Mouse (Mus musculus): ENCODE results near the gene Akap6. TPM values are rescaled to one million over a fixed set of nuclear protein-coding genes. Genes with fewer than 3 reads are reported as not detected.

Gene Akap6
- polyA plus RNA-seq, 1 experiment from 2014 or later: 29.1 TPM

DNA sequence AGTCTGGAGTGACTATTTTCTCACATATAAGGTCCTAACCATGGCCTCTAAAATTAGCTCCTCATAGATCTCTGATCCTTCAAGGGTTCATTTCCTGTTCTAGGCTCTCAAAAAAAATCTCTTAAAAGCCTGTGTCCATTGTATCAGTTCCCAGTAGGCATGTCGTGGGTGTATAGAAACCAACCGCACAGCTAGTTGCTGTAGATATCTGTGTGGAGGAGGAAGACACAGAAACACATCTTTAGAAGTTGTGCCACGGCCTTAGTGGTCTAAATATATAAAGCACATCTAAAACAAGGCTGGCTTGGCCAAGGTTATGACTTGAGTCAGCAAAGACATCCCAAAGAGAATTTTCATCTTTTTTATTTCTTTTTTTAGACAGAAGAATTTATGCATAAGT, 172.4 kb downstream of the Akap6 start:
- H3K9me3 ChIP-seq: no peaks in the 10 kb centered on the region
- no peak overlapping the region for H3K9ac ChIP-seq
- no peak overlapping the region for H3K4me3 ChIP-seq
- peaks cover 5% of the 10 kb centered on the region; the same call in 1 of the 2 replicates for H3K4me1 ChIP-seq
- no peak overlapping the region for H3K27ac ChIP-seq
- H3K4me2 ChIP-seq: no peak overlapping the region
- 91% methylated on average over 3 of the region's 3 CpGs for WGBS
- ATAC-seq (replicated peaks): no peak
- H3K27me3 ChIP-seq (replicated peaks): no peaks in the 10 kb centered on the region
- no peaks in the 10 kb centered on the region for H3K36me3 ChIP-seq (replicated peaks)

DNA sequence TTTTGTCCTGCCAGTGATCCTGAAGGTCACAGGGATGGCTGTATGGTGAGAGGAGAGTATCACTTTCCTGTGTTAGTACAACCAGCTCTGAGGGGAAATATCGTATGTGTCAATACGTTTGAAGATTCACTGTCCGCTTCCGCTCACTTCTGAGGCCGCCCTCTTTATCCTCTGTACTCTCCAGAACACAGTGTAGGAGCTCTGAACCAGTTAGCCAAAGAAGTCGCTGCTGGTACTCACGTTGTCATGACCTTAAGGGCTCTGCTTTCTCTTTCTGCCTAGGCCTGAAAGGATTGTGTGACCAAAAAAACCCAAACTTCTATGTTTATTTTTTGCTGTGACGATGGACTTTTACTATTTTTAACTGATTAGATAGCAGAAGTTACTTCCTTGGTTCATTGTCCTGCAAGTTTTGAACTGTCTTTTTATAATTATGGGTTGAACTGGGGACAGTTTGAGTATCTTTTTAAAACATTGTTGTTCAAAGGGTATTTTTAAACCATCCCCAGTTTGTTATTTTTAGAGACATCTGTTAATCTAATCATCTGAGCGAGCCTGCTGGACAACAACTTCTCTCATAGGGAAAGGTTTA, 175.2 kb downstream of the Akap6 start:
- H3K9me3 ChIP-seq: no peaks in the 10 kb centered on the region
- 87% methylated on average over 9 of the region's 9 CpGs for WGBS

DNA sequence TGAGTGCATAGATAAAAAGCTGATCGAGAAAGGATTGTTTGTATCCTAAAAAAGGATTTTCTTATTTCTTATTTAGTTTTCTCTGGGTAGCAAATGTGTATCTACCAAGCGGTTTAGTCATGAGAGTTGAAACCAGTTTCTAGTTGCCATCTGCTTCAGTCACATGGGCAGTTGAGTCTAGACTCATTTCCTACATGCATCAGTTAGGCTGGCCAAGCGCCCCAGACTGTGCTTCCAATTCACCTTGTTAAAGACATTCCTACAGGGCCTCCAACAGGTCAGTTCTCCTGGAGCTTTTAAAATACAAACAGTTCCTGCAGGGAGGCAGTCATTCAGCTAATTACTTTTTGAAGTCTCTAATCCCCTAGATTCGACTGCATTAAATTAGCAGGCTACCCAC, 176.9 kb downstream of the Akap6 start:
- ATAC-seq (replicated peaks): no peak
- no peaks in the 10 kb centered on the region for H3K9me3 ChIP-seq

More for the DNA sequence above, 175.2 kb downstream of the Akap6 start:
- no peak overlapping the region for H3K4me2 ChIP-seq
- no peaks in the 10 kb centered on the region for H3K4me1 ChIP-seq
- ATAC-seq (replicated peaks): no peak
- no peak overlapping the region for H3K27ac ChIP-seq
- H3K36me3 ChIP-seq (replicated peaks): no peaks in the 10 kb centered on the region
- H3K4me3 ChIP-seq: no peak overlapping the region
- H3K27me3 ChIP-seq (replicated peaks): no peaks in the 10 kb centered on the region
- no peak overlapping the region for H3K9ac ChIP-seq

DNA sequence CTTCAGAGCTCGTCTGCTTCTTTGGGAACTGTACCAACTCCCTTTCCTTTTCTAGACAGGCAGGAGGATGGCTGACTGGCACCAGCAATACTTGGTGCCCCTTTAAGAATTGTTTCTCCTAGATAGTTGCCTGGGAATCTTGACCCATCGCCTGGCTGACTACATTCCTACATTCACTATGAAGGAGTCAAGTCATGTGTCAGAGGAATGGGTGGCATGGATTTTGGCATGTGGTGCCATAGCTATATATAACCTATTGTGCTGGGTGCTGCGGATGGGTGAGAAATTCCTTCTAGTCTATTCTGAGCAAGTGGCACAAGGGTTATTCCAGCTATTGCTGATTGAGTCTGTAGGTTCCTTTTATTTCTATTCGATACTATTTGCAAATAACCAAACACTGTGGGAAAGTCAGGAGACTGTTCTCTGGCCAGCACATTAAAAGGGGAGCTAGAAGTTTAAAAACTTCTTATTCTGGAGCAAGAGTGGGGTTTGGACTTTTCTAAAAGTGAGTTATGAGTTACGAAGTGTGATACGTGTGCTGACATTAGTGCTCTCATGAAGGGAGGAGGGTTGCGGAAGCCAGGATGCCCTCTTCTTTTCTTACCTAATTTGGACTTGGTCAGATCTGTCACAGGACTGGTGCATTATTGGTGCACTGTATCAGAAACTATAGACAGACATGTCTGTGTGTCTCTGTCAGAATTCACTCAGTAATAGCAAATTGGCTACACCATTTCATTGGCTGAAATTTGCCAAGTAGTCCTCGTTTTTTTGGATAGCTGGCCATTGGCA, 178.0 kb downstream of the Akap6 start:
- Histone ChIP-seq H3K27me3 (replicated peaks) (no peaks in the 10 kb centered on the region), H3K9me3 (no peaks in the 10 kb centered on the region), H3K4me1 (no peaks in the 10 kb centered on the region), H3K9ac (no peak overlapping the region), H3K4me3 (no peak overlapping the region), H3K27ac (no peak overlapping the region), H3K4me2 (no peak overlapping the region), H3K36me3 (replicated peaks) (no peaks in the 10 kb centered on the region; the same call in 1 of the 2 replicates)
- 84% methylated on average over 8 of the region's 8 CpGs for WGBS
- no peak for ATAC-seq (replicated peaks)

More for the DNA sequence above, 176.9 kb downstream of the Akap6 start:
- 50% methylated on average over 4 of the region's 4 CpGs for WGBS
- Histone ChIP-seq H3K27me3 (replicated peaks) (no peaks in the 10 kb centered on the region), H3K27ac (no peak overlapping the region), H3K36me3 (replicated peaks) (no peaks in the 10 kb centered on the region; the same call in 1 of the 2 replicates), H3K4me3 (no peak overlapping the region), H3K4me2 (no peak overlapping the region), H3K9ac (no peak overlapping the region), H3K4me1 (no peaks in the 10 kb centered on the region)

DNA sequence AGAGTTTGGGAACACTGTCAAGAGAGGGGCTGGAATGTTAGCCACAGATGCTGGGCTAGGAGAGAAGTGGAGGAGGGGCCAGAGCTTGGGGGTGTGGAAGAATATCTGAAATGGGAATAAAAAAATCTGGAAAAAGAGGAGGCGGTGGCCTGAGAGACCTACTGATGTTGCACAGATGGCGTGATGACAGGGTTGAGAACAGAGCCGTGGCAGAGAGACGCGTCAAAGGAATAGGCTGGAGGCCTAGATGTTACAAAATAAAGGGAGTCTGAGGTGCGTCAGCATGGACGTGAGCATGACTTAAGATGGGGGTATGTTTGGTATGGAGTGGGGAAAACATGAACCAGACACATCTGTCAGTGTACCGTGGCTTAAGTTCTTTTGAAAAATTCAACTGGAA, 180.1 kb downstream of the Akap6 start:
- H3K9me3 ChIP-seq: no peaks in the 10 kb centered on the region
- WGBS: 92% methylated on average over 8 of the region's 8 CpGs
- no peak overlapping the region for H3K9ac ChIP-seq
- H3K36me3 ChIP-seq (replicated peaks): no peaks in the 10 kb centered on the region; the same call in 1 of the 2 replicates
- no peak overlapping the region for H3K4me3 ChIP-seq
- no peak for ATAC-seq (replicated peaks)
- no peaks in the 10 kb centered on the region for H3K27me3 ChIP-seq (replicated peaks)
- no peak overlapping the region for H3K27ac ChIP-seq
- no peak overlapping the region for H3K4me2 ChIP-seq
- H3K4me1 ChIP-seq: no peaks in the 10 kb centered on the region

DNA sequence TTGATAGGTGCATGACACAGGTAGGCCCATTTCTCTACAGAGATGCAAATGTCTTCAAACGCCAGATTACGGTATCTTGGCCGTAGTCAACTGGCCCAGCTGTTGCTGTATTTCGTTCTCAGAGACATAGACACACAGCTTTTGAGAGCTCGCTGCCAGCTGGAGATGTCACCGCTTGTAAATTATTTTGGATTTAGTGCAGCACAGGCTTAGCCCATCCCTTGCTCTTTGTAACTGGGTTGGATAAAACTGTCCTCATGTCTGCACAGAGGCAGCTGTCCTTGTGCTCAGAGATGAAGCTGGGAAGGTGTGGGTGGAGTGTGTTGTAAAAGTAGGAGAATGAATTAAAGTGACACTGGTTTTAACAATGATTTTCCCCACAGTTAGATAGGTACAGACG, 193.3 kb downstream of the Akap6 start:
- H3K9ac ChIP-seq: no peak overlapping the region
- no peaks in the 10 kb centered on the region for H3K9me3 ChIP-seq
- H3K36me3 ChIP-seq (replicated peaks): peaks cover 2% of the 10 kb centered on the region; the same call in 1 of the 2 replicates
- ATAC-seq (replicated peaks): no peak
- no peak overlapping the region for H3K4me3 ChIP-seq
- H3K27me3 ChIP-seq (replicated peaks): no peaks in the 10 kb centered on the region
- no peak overlapping the region for H3K4me2 ChIP-seq
- H3K27ac ChIP-seq: no peak overlapping the region
- peaks cover 2% of the 10 kb centered on the region; the same call in 1 of the 2 replicates for H3K4me1 ChIP-seq
- WGBS: 93% methylated on average over 7 of the region's 7 CpGs

DNA sequence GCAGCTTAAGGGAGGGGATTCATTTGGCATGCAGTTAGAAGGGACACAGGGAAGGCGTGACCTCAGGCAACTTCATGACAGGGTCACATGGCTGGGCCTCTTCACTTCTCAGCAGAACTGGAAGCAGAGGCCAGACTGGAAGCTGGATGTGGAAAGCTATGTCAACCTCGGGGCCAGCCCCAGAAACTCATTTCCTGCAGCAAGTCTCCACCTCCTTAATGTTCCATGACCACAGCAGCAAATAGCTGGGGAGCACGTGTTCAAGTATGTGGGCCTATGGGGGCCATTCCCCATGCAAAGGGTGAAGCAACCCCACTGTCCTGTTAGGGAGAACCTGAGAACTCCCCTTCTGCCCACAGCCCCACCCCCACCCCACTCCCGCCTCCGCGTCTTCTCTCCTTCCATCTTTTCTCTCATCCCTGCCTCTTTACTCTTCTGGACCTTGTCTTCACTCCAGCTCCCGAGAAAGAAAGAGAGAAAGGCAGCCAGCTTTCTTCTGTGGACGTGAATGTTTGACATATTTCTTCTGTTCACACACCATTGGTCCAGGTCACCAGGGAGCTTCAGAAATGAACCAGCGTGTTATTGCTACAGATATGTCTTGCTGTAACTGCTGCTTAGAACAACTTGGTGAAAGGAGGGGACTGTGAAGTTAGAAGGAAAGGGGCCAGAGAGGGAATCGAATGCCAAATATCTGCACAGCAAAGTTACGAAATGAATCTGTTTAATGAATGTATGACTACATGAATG, 194.6 kb downstream of the Akap6 start:
- Histone ChIP-seq H3K36me3 (replicated peaks) (no peaks in the 10 kb centered on the region), H3K27me3 (replicated peaks) (no peaks in the 10 kb centered on the region), H3K9me3 (no peaks in the 10 kb centered on the region), H3K4me2 (no peak overlapping the region), H3K4me3 (no peak overlapping the region), H3K4me1 (peaks cover 2% of the 10 kb centered on the region; the same call in 1 of the 2 replicates), H3K27ac (no peak overlapping the region), H3K9ac (no peak overlapping the region)
- ATAC-seq (replicated peaks): no peak
- 81% methylated on average over 11 of the region's 11 CpGs for WGBS

DNA sequence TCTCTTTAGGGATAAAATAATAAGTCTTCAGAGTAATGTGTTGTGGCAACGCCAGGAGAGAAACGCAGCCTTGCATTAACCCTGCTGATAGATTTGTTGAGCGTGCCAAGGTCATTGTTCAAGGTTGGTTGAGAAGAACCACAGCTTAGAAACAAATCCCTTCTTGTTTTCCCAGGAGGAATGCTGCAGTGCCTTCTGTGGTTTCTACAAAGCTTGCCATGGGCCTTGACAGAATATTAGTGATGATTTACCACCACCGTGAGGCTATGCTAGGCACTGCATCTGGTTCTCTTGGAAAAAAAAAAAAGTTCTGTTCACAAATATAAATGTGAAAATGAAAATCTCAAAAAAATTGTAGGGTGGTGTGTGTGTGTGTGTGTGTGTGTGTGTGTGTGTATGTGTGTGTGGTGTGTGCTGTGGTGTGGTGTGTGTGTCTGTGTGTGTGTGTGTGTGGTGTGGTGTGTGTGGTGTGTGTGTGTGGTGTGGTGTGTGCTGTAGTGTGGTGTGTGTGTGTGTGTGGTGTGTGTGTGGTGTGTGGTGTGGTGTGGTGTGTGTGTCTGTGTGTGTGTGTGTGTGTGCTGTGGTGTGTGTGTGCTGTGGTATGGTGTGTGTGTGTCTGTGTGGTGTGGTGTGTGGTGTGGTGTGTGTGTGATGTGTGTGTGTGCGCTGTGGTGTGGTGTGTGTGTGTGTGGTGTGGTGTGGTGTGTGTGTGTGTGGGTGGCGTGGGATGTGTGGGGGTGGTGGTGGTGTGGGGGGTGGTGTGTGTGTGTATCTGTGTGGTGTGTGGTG, 196.7 kb downstream of the Akap6 start:
- Histone ChIP-seq H3K27ac (peak overlapping the region; percentile 56), H3K4me1 (peaks cover 2% of the 10 kb centered on the region; the same call in 1 of the 2 replicates), H3K9me3 (no peaks in the 10 kb centered on the region), H3K36me3 (replicated peaks) (no peaks in the 10 kb centered on the region), H3K4me3 (no peak overlapping the region), H3K9ac (no peak overlapping the region), H3K4me2 (0 out of 2 replicates have a peak overlapping the region, but pooled peaks have one; percentile 9), H3K27me3 (replicated peaks) (no peaks in the 10 kb centered on the region)
- peak; percentile 81 for ATAC-seq (replicated peaks)
- 26% methylated on average over 6 of the region's 6 CpGs for WGBS

DNA sequence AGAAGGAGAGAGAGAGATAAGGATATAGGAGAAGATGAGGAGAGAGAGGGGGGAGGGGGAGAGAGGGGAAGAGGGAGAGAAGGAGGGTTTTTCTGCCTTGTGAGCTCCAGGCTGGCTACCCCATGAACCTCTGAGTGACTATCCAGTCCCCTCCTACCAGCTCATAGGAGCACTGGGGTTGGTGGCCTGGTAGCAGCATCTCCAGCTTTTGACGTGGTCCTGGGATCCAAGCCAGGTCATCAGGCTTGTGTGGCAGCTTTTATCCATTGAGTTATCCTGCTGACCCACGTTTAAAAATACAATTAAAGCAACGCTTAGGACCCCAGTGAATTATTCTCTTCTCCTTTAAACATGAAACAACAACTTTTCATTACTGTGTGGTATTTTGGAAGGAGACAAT, 197.6 kb downstream of the Akap6 start:
- ATAC-seq (replicated peaks): no peak
- Histone ChIP-seq H3K27me3 (replicated peaks) (no peaks in the 10 kb centered on the region), H3K4me3 (no peak overlapping the region), H3K9me3 (no peaks in the 10 kb centered on the region), H3K27ac (no peak overlapping the region), H3K36me3 (replicated peaks) (no peaks in the 10 kb centered on the region), H3K4me2 (no peak overlapping the region), H3K9ac (no peak overlapping the region), H3K4me1 (peaks cover 2% of the 10 kb centered on the region; the same call in 1 of the 2 replicates)
- WGBS: 53% methylated on average over 3 of the region's 3 CpGs

DNA sequence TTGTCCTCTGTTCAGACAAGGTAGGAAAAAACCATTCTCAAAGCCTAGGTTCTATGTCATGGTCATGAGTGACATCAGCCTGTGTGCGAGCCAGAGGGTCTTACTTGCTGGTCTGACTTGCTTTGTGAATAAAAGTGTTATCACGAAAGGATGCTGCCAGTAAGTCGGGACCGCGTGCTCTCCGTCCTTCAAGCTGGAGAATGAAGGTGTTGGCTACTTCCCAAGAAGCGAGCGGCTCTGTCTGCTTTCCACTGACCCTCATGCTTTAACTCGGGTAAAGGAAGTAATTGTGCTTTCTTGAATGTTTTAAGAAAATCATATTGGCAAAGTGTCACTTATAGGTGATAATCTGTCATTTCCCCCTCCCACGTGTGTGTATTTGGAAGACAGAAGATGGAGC, 198.9 kb downstream of the Akap6 start:
- Histone ChIP-seq H3K4me3 (no peak overlapping the region), H3K4me1 (peaks cover 2% of the 10 kb centered on the region; the same call in 1 of the 2 replicates), H3K27ac (no peak overlapping the region), H3K27me3 (replicated peaks) (no peaks in the 10 kb centered on the region), H3K4me2 (no peak overlapping the region), H3K9me3 (no peaks in the 10 kb centered on the region), H3K9ac (no peak overlapping the region), H3K36me3 (replicated peaks) (no peaks in the 10 kb centered on the region)
- no peak for ATAC-seq (replicated peaks)
- WGBS: 81% methylated on average over 10 of the region's 10 CpGs

DNA sequence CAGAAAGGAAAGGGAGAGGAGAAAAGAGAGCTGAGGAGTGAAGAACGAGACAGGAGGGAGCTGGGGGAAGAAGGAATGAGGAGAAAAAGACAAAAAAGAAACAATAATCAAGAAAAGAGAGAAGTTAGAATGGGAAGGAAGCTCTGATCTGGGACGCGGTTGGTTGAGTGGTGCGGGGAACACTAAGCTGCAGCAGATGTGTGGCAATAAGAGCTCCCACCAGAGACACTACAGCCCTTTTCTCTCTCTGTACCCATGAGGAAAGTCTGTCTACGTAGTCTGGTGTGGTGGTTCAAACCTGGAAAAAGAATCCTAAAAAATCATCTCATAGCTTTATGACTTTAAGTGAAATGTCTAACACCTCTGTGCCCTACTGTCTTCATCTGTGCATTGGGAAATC, 204.9 kb downstream of the Akap6 start:
- Histone ChIP-seq H3K4me1 (peaks cover 4% of the 10 kb centered on the region; the same call in 1 of the 2 replicates), H3K27me3 (replicated peaks) (no peaks in the 10 kb centered on the region), H3K4me3 (no peak overlapping the region), H3K9me3 (no peaks in the 10 kb centered on the region), H3K4me2 (no peak overlapping the region), H3K27ac (no peak overlapping the region), H3K9ac (no peak overlapping the region), H3K36me3 (replicated peaks) (no peaks in the 10 kb centered on the region)
- 78% methylated on average over 5 of the region's 5 CpGs for WGBS
- no peak for ATAC-seq (replicated peaks)

Measured in midbrain, embryonic 15.5 days (tissue).